Mouse (Mus musculus) embryonic stem cell, embryonic (primary cell): ENCODE results near the gene Zfp335.

Experiments
- CTCF ChIA-PET, 4 experiments: fragments of 300-600 bp in 2 of 4; fragments of 350-600 bp in 2 of 4; sonication (Branson Sonifier 250); formaldehyde crosslinking; loops; one replicate each; lab custom pipeline; 2022; ENCODE audit warnings: inconsistent platforms in 2 of 4; lab: Charles Lee
- POLR2A ChIA-PET, 4 experiments: fragments of 300-600 bp in 2 of 4; fragments of 350-600 bp in 2 of 4; sonication (Branson Sonifier 250); formaldehyde crosslinking; loops; one replicate each; lab custom pipeline; 2022; ENCODE audit warnings: antibody characterized with exemption in 4 of 4, inconsistent platforms in 1 of 4; lab: Charles Lee

Gene Zfp335

GRCm38 (mm10) chr2:164912749-164913427, 1.3 kb upstream of the Zfp335 start:
- ChIA-PET POLR2A (interaction anchor here in 3 of 4 experiments (0.6 to 5.3 kb wide), 23 partner anchors 9 to 1453 kb away, joined by 3 to 47 read pairs (median 4); partner anchors contain the start of genes Zswim1 (in 2 of the 3), Ctsa (in 1 of the 3), Elmo2 (in 1 of the 3) and Neurl2 (in 1 of the 3)), CTCF (interaction anchor here in 2 of 4 experiments (1.1 to 2.7 kb wide), 6 partner anchors 12 to 46 kb away, joined by 3 to 5 read pairs (median 4); no protein-coding TSS in a partner anchor)

- CTCF ChIA-PET, result interaction anchor here (0.5 to 3.1 kb wide), 11 partner anchors 22 to 233 kb away, joined by 3 to 9 read pairs (median 4); partner anchors contain the start of gene Slc12a5 (in 1 of the 4)
- POLR2A ChIA-PET, result interaction anchor here (0.6 to 8.7 kb wide), 43 partner anchors 8 to 458 kb away, joined by 3 to 54 read pairs (median 5); partner anchors contain the start of genes Pcif1 (in 3 of the 4), Zswim1 (in 2 of the 4), Acot8 (in 1 of the 4) and Ctsa (in 1 of the 4)
Observed at GRCm38 (mm10) chr2:164912151-164912550, 594 bp upstream of the Zfp335 start.

- ChIA-PET CTCF (interaction anchor here in 2 of 4 experiments (0.6 to 3.1 kb wide), 19 partner anchors 7 to 170 kb away, joined by 3 to 9 read pairs (median 3); partner anchors contain the start of gene Slc12a5 (in 1 of the 2)), POLR2A (interaction anchor here (0.5 to 8.7 kb wide), 57 partner anchors 8 to 495 kb away, joined by 3 to 54 read pairs (median 4); partner anchors contain the start of genes Pcif1 (in 3 of the 4), Neurl2 (in 2 of the 4), Zswim1 (in 2 of the 4) and Acot8 (in 1 of the 4))
Observed at GRCm38 (mm10) chr2:164910360-164911061, 1.0 kb downstream of the Zfp335 start.

GRCm38 (mm10) chr2:164909542-164909941, 2.0 kb downstream of the Zfp335 start:
- CTCF ChIA-PET, result interaction anchor here in 2 of 4 experiments (0.9 to 3.1 kb wide), 8 partner anchors 8 to 71 kb away, joined by 3 to 9 read pairs (median 6); partner anchors contain the start of gene Slc12a5 (in 1 of the 2)
- POLR2A ChIA-PET, result interaction anchor here in 2 of 4 experiments (1.1 to 8.7 kb wide), 9 partner anchors 10 to 85 kb away, joined by 3 to 54 read pairs (median 6); partner anchors contain the start of genes Neurl2 (in 2 of the 2) and Ctsa (in 1 of the 2)

GRCm38 (mm10) chr2:164909100-164909499, 2.5 kb downstream of the Zfp335 start:
- ChIA-PET POLR2A (interaction anchor here in 2 of 4 experiments (1.3 to 10.6 kb wide), 9 partner anchors 10 to 86 kb away, joined by 4 to 81 read pairs (median 6); partner anchors contain the start of genes Ctsa (in 1 of the 2), Neurl2 (in 1 of the 2) and Zswim1 (in 1 of the 2)), CTCF (interaction anchor here in 2 of 4 experiments (0.9 to 3.1 kb wide), 7 partner anchors 9 to 70 kb away, joined by 3 to 9 read pairs (median 6); partner anchors contain the start of gene Slc12a5 (in 1 of the 2))

- POLR2A ChIA-PET, result interaction anchor here in 3 of 4 experiments (0.6 to 10.6 kb wide), 13 partner anchors 9 to 845 kb away, joined by 3 to 81 read pairs (median 4); partner anchors contain the start of gene Zswim1 (in 1 of the 3)
- CTCF ChIA-PET, result interaction anchor here in 2 of 4 experiments (0.8 to 2.8 kb wide), 6 partner anchors 8 to 45 kb away, joined by 3 to 11 read pairs (median 6); no protein-coding TSS in a partner anchor
Observed at GRCm38 (mm10) chr2:164908011-164908410, 3.5 kb downstream of the Zfp335 start.

- CTCF ChIA-PET, result interaction anchor here (0.6 to 2.8 kb wide), 6 partner anchors 9 to 50 kb away, joined by 3 to 11 read pairs (median 3); no protein-coding TSS in a partner anchor
- POLR2A ChIA-PET, result interaction anchor here in 3 of 4 experiments (0.6 to 10.6 kb wide), 16 partner anchors 9 to 846 kb away, joined by 3 to 81 read pairs (median 4); partner anchors contain the start of gene Zswim1 (in 1 of the 3)
Observed at GRCm38 (mm10) chr2:164907511-164907910, 4.0 kb downstream of the Zfp335 start.

- CTCF ChIA-PET, result interaction anchor here (0.6 to 2.8 kb wide), 11 partner anchors 12 to 1875 kb away, joined by 3 to 11 read pairs (median 3); no protein-coding TSS in a partner anchor
- POLR2A ChIA-PET, result interaction anchor here in 2 of 4 experiments (0.7 to 10.6 kb wide), 9 partner anchors 11 to 84 kb away, joined by 3 to 81 read pairs (median 5); partner anchors contain the start of genes Ctsa (in 1 of the 2), Neurl2 (in 1 of the 2), Pltp (in 1 of the 2) and Zswim1 (in 1 of the 2)
Observed at GRCm38 (mm10) chr2:164906071-164906470, 5.5 kb downstream of the Zfp335 start.

- ChIA-PET POLR2A (interaction anchor here in 2 of 4 experiments (0.8 to 10.6 kb wide), 6 partner anchors 9 to 81 kb away, joined by 3 to 81 read pairs (median 6); partner anchors contain the start of genes Zfp335 (in 1 of the 2) and Zswim1 (in 1 of the 2)), CTCF (interaction anchor here in 2 of 4 experiments (0.7 to 1.6 kb wide), 4 partner anchors 8 to 57 kb away, joined by 3 to 5 read pairs (median 4); partner anchors contain the start of genes Pcif1 (in 1 of the 2) and Zfp335 (in 1 of the 2))
Observed at GRCm38 (mm10) chr2:164903496-164903895, 8.1 kb downstream of the Zfp335 start.

- CTCF ChIA-PET, result interaction anchor here in 2 of 4 experiments (0.6 to 1.6 kb wide), 4 partner anchors 11 to 108 kb away, joined by 3 to 5 read pairs (median 3); no protein-coding TSS in a partner anchor
- POLR2A ChIA-PET, result interaction anchor here (0.6 to 10.6 kb wide), 19 partner anchors 9 to 83 kb away, joined by 3 to 81 read pairs (median 5); partner anchors contain the start of genes Zfp335 (in 2 of the 4) and Zswim1 (in 1 of the 4)
Observed at GRCm38 (mm10) chr2:164901380-164901779, 10.2 kb downstream of the Zfp335 start.

- CTCF ChIA-PET, result interaction anchor here in 2 of 4 experiments (0.5 to 2.6 kb wide), 9 partner anchors 9 to 464 kb away, joined by 3 to 9 read pairs (median 3); partner anchors contain the start of gene Zfp335 (in 1 of the 2)
- POLR2A ChIA-PET, result interaction anchor here in 3 of 4 experiments (0.8 to 10.6 kb wide), 31 partner anchors 7 to 114 kb away, joined by 3 to 81 read pairs (median 4); partner anchors contain the start of genes Acot8 (in 2 of the 3), Ctsa (in 2 of the 3), Zfp335 (in 2 of the 3) and Zswim3 (in 2 of the 3)
Observed at GRCm38 (mm10) chr2:164899723-164900459, 11.7 kb downstream of the Zfp335 start.

GRCm38 (mm10) chr2:164899034-164899433, 12.5 kb downstream of the Zfp335 start:
- ChIA-PET POLR2A (interaction anchor here in 3 of 4 experiments (0.9 to 10.6 kb wide), 26 partner anchors 6 to 113 kb away, joined by 3 to 81 read pairs (median 4); partner anchors contain the start of genes Zfp335 (in 3 of the 3), Acot8 (in 2 of the 3), Pcif1 (in 2 of the 3) and Zswim3 (in 2 of the 3)), CTCF (interaction anchor here in 1 of 4 experiments (1.0 to 2.6 kb wide), 4 partner anchors 8 to 106 kb away, joined by 3 to 9 read pairs (median 4); partner anchors contain the start of gene Zfp335)

GRCm38 (mm10) chr2:164898008-164898407, 13.5 kb downstream of the Zfp335 start:
- POLR2A ChIA-PET, result interaction anchor here in 3 of 4 experiments (1.0 to 7.3 kb wide), 6 partner anchors 11 to 19 kb away, joined by 3 to 47 read pairs (median 8); partner anchors contain the start of genes Zfp335 (in 2 of the 3) and Pcif1 (in 1 of the 3)
- CTCF ChIA-PET, result interaction anchor here in 2 of 4 experiments (1.2 to 2.6 kb wide), 4 partner anchors 20 to 105 kb away, joined by 3 to 9 read pairs (median 4); no protein-coding TSS in a partner anchor

GRCm38 (mm10) chr2:164895885-164896284, 15.7 kb downstream of the Zfp335 start:
- CTCF ChIA-PET, result interaction anchor here in 2 of 4 experiments (0.5 to 3.2 kb wide), 4 partner anchors 28 to 1094 kb away, joined by 4 to 10 read pairs (median 4); no protein-coding TSS in a partner anchor
- POLR2A ChIA-PET, result interaction anchor here in 2 of 4 experiments (0.6 to 6.9 kb wide), 8 partner anchors 8 to 74 kb away, joined by 3 to 81 read pairs (median 3); partner anchors contain the start of genes Ctsa (in 1 of the 2) and Zswim1 (in 1 of the 2)

GRCm38 (mm10) chr2:164894644-164895043, 16.9 kb downstream of the Zfp335 start:
- ChIA-PET POLR2A (interaction anchor here in 3 of 4 experiments (0.6 to 7.9 kb wide), 18 partner anchors 9 to 139 kb away, joined by 3 to 81 read pairs (median 4); partner anchors contain the start of genes Ctsa (in 1 of the 3) and Pcif1 (in 1 of the 3)), CTCF (interaction anchor here in 2 of 4 experiments (0.9 to 3.2 kb wide), 6 partner anchors 8 to 101 kb away, joined by 3 to 10 read pairs (median 3); no protein-coding TSS in a partner anchor)
